Mouse (Mus musculus) forebrain, embryonic 16.5 days (tissue): Measurements from ENCODE around the gene Lancl3. TPM values are rescaled to one million over a fixed set of nuclear protein-coding genes. Genes with fewer than 3 reads are reported as not detected.
"Not testable (repeated sequence)": the region's sequence is repeated elsewhere in the genome, so short reads cannot be mapped to it uniquely, and the experiment has no call there.

Experiments used
- ATAC-seq: fragments of 200-750 bp; cut with Nextera tagmentation; 2 replicates; pipeline ENCODE4 v1.8.0; 2017; ENCODE audit warnings: mild to moderate bottlenecking, moderate library complexity
- H3K27ac ChIP-seq: fragments of 300-500 bp; sonication (generic); 2 replicates; pipeline ENCODE4 v1.5.1; 2014; ENCODE audit warnings: low read length, control low read depth
- H3K27me3 ChIP-seq: fragments of 300-500 bp; sonication (generic); replicated peaks from 2 replicates; pipeline ENCODE4 v1.6.1; 2014; ENCODE audit warnings: low read length; ENCODE audit not compliant: control insufficient read depth, insufficient read depth
- H3K36me3 ChIP-seq: fragments of 300-500 bp; sonication (generic); 2 replicates; pipeline ENCODE4 v1.6.1; 2014; ENCODE audit not compliant: control insufficient read depth, insufficient read depth
- H3K4me1 ChIP-seq: fragments of 300-500 bp; sonication (generic); replicated peaks from 2 replicates; pipeline ENCODE4 v1.6.1; 2014; ENCODE audit warnings: low read length; ENCODE audit not compliant: control insufficient read depth, insufficient read depth
- H3K4me2 ChIP-seq: fragments of 300-500 bp; sonication (generic); 2 replicates; pipeline ENCODE4 v1.6.1; 2014; ENCODE audit warnings: mild to moderate bottlenecking, low read length, control low read depth
- H3K4me3 ChIP-seq: fragments of 300-500 bp; sonication (generic); replicated peaks from 2 replicates; pipeline ENCODE4 v1.5.1; 2014; ENCODE audit warnings: mild to moderate bottlenecking, low read length, control low read depth
- H3K9ac ChIP-seq: fragments of 300-500 bp; sonication (generic); replicated peaks from 2 replicates; pipeline ENCODE4 v1.6.1; 2014; ENCODE audit warnings: low read depth, low read length, control low read depth
- H3K9me3 ChIP-seq: fragments of 300-500 bp; sonication (generic); 2 replicates; pipeline ENCODE4 v1.6.1; 2016; ENCODE audit warnings: low read length; ENCODE audit not compliant: control insufficient read depth
- WGBS: fragments of 180-500 bp; shearing (Covaris S2); extraction: QIAGEN DNeasy Blood & Tissue Kit; methylation state at CpG from one replicate; pipeline ENCODE4 v1.1.7; 2014; 5-methylcytosine and 5-hydroxymethylcytosine counted together
- polyA plus RNA-seq: library from polyadenylated mRNA; unstranded; fragments of >200 nt; fragmentation: Nextera tagmentation; extraction: Ambion mirVana; gene quantifications from 2 replicates; pipeline ENCODE4 v1.2.1, GENCODE M21; 2015

Lancl3 gene
- polyA plus RNA-seq, 1 experiment from 2014 or later: 10.4 TPM

- not testable (repeated sequence) for H3K4me3 ChIP-seq
- WGBS: no CpG with 5 or more reads among the region's 1 CpGs
Observed at GRCm38 (mm10) chrX:9283464-9283863, 83.8 kb downstream of the Lancl3 start, which contains the start of gene H2al1m. H2al1m (plus strand) TSS chrX:9283764.

GRCm38 (mm10) chrX:9293140-9293829 lies 93.6 kb downstream of the Lancl3 start:
- WGBS: 86% methylated on average over 3 of the region's 4 CpGs
- H3K4me2 ChIP-seq, H3K4me3 ChIP-seq, H3K27me3 ChIP-seq, H3K27ac ChIP-seq, H3K9me3 ChIP-seq, H3K36me3 ChIP-seq, H3K9ac ChIP-seq, ATAC-seq, H3K4me1 ChIP-seq: not testable (repeated sequence)

More at GRCm38 (mm10) chrX:9283464-9283863, 83.8 kb downstream of the Lancl3 start, which contains the start of gene H2al1m:
- not testable (repeated sequence) for H3K9ac ChIP-seq, H3K4me2 ChIP-seq, H3K4me1 ChIP-seq, H3K27me3 ChIP-seq, H3K27ac ChIP-seq, H3K36me3 ChIP-seq, ATAC-seq, H3K9me3 ChIP-seq

GRCm38 (mm10) chrX:9298413-9298864 lies 98.7 kb downstream of the Lancl3 start:
- no peak for ATAC-seq
- Histone ChIP-seq H3K4me3 (no peak overlapping the region), H3K27ac (no peak overlapping the region), H3K36me3 (no peaks in the 10 kb centered on the region), H3K4me2 (no peak overlapping the region), H3K4me1 (no peaks in the 10 kb centered on the region), H3K9me3 (no peaks in the 10 kb centered on the region), H3K9ac (no peak overlapping the region), H3K27me3 (no peaks in the 10 kb centered on the region)
- 92% methylated on average over 5 of the region's 5 CpGs for WGBS

- H3K4me1 ChIP-seq: no peaks in the 10 kb centered on the region
- H3K4me2 ChIP-seq: no peak overlapping the region
- H3K4me3 ChIP-seq: no peak overlapping the region
- H3K27me3 ChIP-seq: no peaks in the 10 kb centered on the region
- no peak overlapping the region for H3K27ac ChIP-seq
- no peaks in the 10 kb centered on the region for H3K36me3 ChIP-seq
- ATAC-seq: no peak
- 90% methylated on average over 5 of the region's 5 CpGs for WGBS
- no peaks in the 10 kb centered on the region for H3K9me3 ChIP-seq
- no peak overlapping the region for H3K9ac ChIP-seq
Observed at GRCm38 (mm10) chrX:9302791-9303190, 103.1 kb downstream of the Lancl3 start.

GRCm38 (mm10) chrX:9303455-9303854 lies 103.8 kb downstream of the Lancl3 start:
- H3K9ac ChIP-seq: no peak overlapping the region
- no peaks in the 10 kb centered on the region for H3K27me3 ChIP-seq
- WGBS: 76% methylated on average over 1 of the region's 1 CpGs
- H3K36me3 ChIP-seq: no peaks in the 10 kb centered on the region
- no peak for ATAC-seq
- H3K4me2 ChIP-seq: no peak overlapping the region
- no peaks in the 10 kb centered on the region for H3K9me3 ChIP-seq
- H3K27ac ChIP-seq: no peak overlapping the region
- H3K4me3 ChIP-seq: no peak overlapping the region
- H3K4me1 ChIP-seq: no peaks in the 10 kb centered on the region

- not testable (repeated sequence) for H3K9me3 ChIP-seq, H3K36me3 ChIP-seq, H3K4me1 ChIP-seq, ATAC-seq, H3K4me3 ChIP-seq, H3K9ac ChIP-seq, H3K27ac ChIP-seq, H3K27me3 ChIP-seq, H3K4me2 ChIP-seq
Observed at GRCm38 (mm10) chrX:9316457-9316856, 116.8 kb downstream of the Lancl3 start.

Other genes starting within 250 kb of the Lancl3 start
- not detected in 2 replicates for gene Fthl17b, start 236.9 kb upstream of the Lancl3 start, polyA plus RNA-seq
- not detected in 2 replicates for gene Fthl17c, start 223.3 kb upstream of the Lancl3 start, polyA plus RNA-seq
- not detected in 2 replicates for gene Fthl17d, start 213.1 kb upstream of the Lancl3 start, polyA plus RNA-seq
- not detected in 2 replicates for gene Fthl17e, start 166.4 kb upstream of the Lancl3 start, polyA plus RNA-seq
- gene Fthl17f, start 136.9 kb upstream of the Lancl3 start, polyA plus RNA-seq: not detected in 2 replicates
- not detected in 2 replicates for gene 4930402K13Rik, start 95.3 kb upstream of the Lancl3 start, polyA plus RNA-seq
- gene Gm14862, start 57.0 kb downstream of the Lancl3 start, polyA plus RNA-seq: not detected in 2 replicates
- 3.0 and 3.8 TPM in 2 replicates for gene Xk, start 72.9 kb downstream of the Lancl3 start, polyA plus RNA-seq
- gene H2al1m, start 83.9 kb downstream of the Lancl3 start, polyA plus RNA-seq: not detected in 2 replicates
- not detected in 2 replicates for gene H2al1k, start 150.7 kb downstream of the Lancl3 start, polyA plus RNA-seq